Mouse (Mus musculus) CH12.LX (cell line): Measurements from ENCODE around the gene Cntn4. TPM values are rescaled to one million over a fixed set of nuclear protein-coding genes. Genes with fewer than 3 reads are reported as not detected.

Experiments used
- DNase-seq: peaks from one replicate; pipeline ENCODE4 v3.0.0-alpha.2; 2013; ENCODE audit errors: extremely low read depth
- H3K27ac ChIP-seq: 2 replicates; pipeline ENCODE4 v1.5.1; 2012; ENCODE audit warnings: low read depth, mild to moderate bottlenecking, control low read depth, moderate library complexity; ENCODE audit not compliant: insufficient read depth
- H3K27me3 ChIP-seq: replicated peaks from 2 replicates; pipeline ENCODE3; 2012; ENCODE audit warnings: inconsistent platforms
- H3K36me3 ChIP-seq, 2 experiments: replicated peaks in 1 of 2; 2 replicates each; pipeline versions ENCODE3 to v1.6.1; 2012; ENCODE audit warnings: inconsistent platforms in 1 of 2, low read length in 1 of 2, mild to moderate bottlenecking in 1 of 2, mixed read lengths in 1 of 2, moderate library complexity in 1 of 2; ENCODE audit not compliant: control insufficient read depth in 1 of 2, insufficient read depth in 1 of 2
- H3K4me1 ChIP-seq, 2 experiments: 2 replicates each; pipeline ENCODE4 v1.6.1; 2012; ENCODE audit warnings: inconsistent platforms in 1 of 2, moderate library complexity in 1 of 2; ENCODE audit not compliant: insufficient read depth in 2 of 2, control insufficient read depth in 1 of 2
- H3K4me2 ChIP-seq: 2 replicates; pipeline ENCODE4 v1.6.1; 2012; ENCODE audit warnings: low read depth, mild to moderate bottlenecking, control low read depth; ENCODE audit not compliant: poor library complexity, insufficient read depth, severe bottlenecking
- H3K4me3 ChIP-seq, 3 experiments: fragments of 150-350 bp in 1 of 3; sonication (generic) in 1 of 3; replicated peaks in 1 of 3; 2 replicates each; pipeline versions ENCODE3 to v1.5.1; 2011 to 2012; ENCODE audit warnings: low read depth in 2 of 3, low read length in 2 of 3, mild to moderate bottlenecking in 2 of 3, moderate library complexity in 2 of 3, control low read depth in 1 of 3, improper control_type of control experiment in 1 of 3, inconsistent platforms in 1 of 3, mixed read lengths in 1 of 3; ENCODE audit not compliant: poor library complexity in 1 of 3
- H3K79me2 ChIP-seq: replicated peaks from 2 replicates; pipeline ENCODE4 v1.6.1; 2012; ENCODE audit warnings: mild to moderate bottlenecking, moderate library complexity; ENCODE audit not compliant: control insufficient read depth, poor library complexity, insufficient read depth, severe bottlenecking; ENCODE audit errors: extremely low read depth
- H3K9ac ChIP-seq: 2 replicates; pipeline ENCODE4 v1.6.1; 2012; ENCODE audit warnings: low read depth, mild to moderate bottlenecking, control low read depth, moderate library complexity; ENCODE audit not compliant: insufficient read depth
- H3K9me3 ChIP-seq: replicated peaks from 2 replicates; pipeline ENCODE3; 2012; ENCODE audit warnings: low read length, inconsistent platforms, mixed read lengths
- ETS1 ChIP-seq: conservative IDR thresholded peaks from 2 replicates; pipeline ENCODE4 v1.6.1; 2012; ENCODE audit warnings: low read depth, mild to moderate bottlenecking, inconsistent platforms, low read length, improper control_type of control experiment, moderate library complexity
- IRF4 ChIP-seq: IDR thresholded peaks from 2 replicates; pipeline ENCODE4 v1.6.1; 2014; ENCODE audit warnings: low read depth, mild to moderate bottlenecking, inconsistent platforms, low read length, improper control_type of control experiment
- JUND ChIP-seq: conservative IDR thresholded peaks from 2 replicates; pipeline ENCODE4 v1.6.1; 2011; ENCODE audit warnings: low read depth, low read length, improper control_type of control experiment
- KAT2A ChIP-seq: IDR thresholded peaks from 2 replicates; pipeline ENCODE4 v1.6.1; 2012; ENCODE audit warnings: low read length, improper control_type of control experiment, inconsistent platforms; ENCODE audit not compliant: insufficient replicate concordance
- MAX ChIP-seq: IDR thresholded peaks from 2 replicates; pipeline ENCODE4 v1.6.1; 2011; ENCODE audit warnings: low read length, improper control_type of control experiment
- MAZ ChIP-seq: IDR thresholded peaks from 2 replicates; pipeline ENCODE4 v1.6.1; 2012; ENCODE audit warnings: low read depth, mild to moderate bottlenecking, inconsistent platforms, low read length, improper control_type of control experiment, moderate library complexity
- MXI1 ChIP-seq: IDR thresholded peaks from 2 replicates; pipeline ENCODE4 v1.6.1; 2011; ENCODE audit warnings: mild to moderate bottlenecking, low read depth, low read length, improper control_type of control experiment
- MYC ChIP-seq: IDR thresholded peaks from 2 replicates; pipeline ENCODE4 v1.6.1; 2011; ENCODE audit warnings: low read depth, mild to moderate bottlenecking, improper control_type of control experiment, low read length
- NELFE ChIP-seq: IDR thresholded peaks from 2 replicates; pipeline ENCODE4 v1.6.1; 2011; ENCODE audit warnings: low read depth, low read length, improper control_type of control experiment
- NRF1 ChIP-seq: IDR thresholded peaks from 2 replicates; pipeline ENCODE4 v1.6.1; 2014; ENCODE audit warnings: low read depth, mild to moderate bottlenecking, inconsistent platforms, low read length, improper control_type of control experiment, moderate library complexity
- POLR2A ChIP-seq: IDR thresholded peaks from 2 replicates; pipeline ENCODE4 v1.6.1; 2011; ENCODE audit warnings: low read depth, mild to moderate bottlenecking, improper control_type of control experiment, low read length
- RAD21 ChIP-seq: IDR thresholded peaks from 2 replicates; pipeline ENCODE4 v1.6.1; 2011; ENCODE audit warnings: low read depth, mild to moderate bottlenecking, low read length, improper control_type of control experiment, moderate library complexity
- RCOR1 ChIP-seq: conservative IDR thresholded peaks from 2 replicates; pipeline ENCODE4 v1.6.1; 2012; ENCODE audit warnings: low read depth, mild to moderate bottlenecking, inconsistent platforms, low read length, improper control_type of control experiment
- SMC3 ChIP-seq: IDR thresholded peaks from 2 replicates; pipeline ENCODE4 v1.6.1; 2011; ENCODE audit warnings: low read depth, low read length, improper control_type of control experiment
- UBTF ChIP-seq: IDR thresholded peaks from 2 replicates; pipeline ENCODE4 v1.6.1; 2012; ENCODE audit warnings: low read depth, mild to moderate bottlenecking, inconsistent platforms, low read length, improper control_type of control experiment, moderate library complexity
- USF2 ChIP-seq: conservative IDR thresholded peaks from 2 replicates; pipeline ENCODE4 v1.6.1; 2011; ENCODE audit warnings: low read depth, low read length, improper control_type of control experiment
- ZC3H11A ChIP-seq: IDR thresholded peaks from 2 replicates; pipeline ENCODE4 v1.6.1; 2012; ENCODE audit warnings: low read depth, mild to moderate bottlenecking, inconsistent platforms, low read length, improper control_type of control experiment
- ZKSCAN1 ChIP-seq: IDR thresholded peaks from 2 replicates; pipeline ENCODE4 v1.6.1; 2012; ENCODE audit warnings: low read depth, inconsistent platforms, low read length, improper control_type of control experiment, borderline replicate concordance
- ZNF384 ChIP-seq: IDR thresholded peaks from 2 replicates; pipeline ENCODE4 v1.6.1; 2012; ENCODE audit warnings: low read depth, low read length, improper control_type of control experiment, inconsistent platforms
- dilution Hi-C: fragments of 300-500 bp; cut with MboI; formaldehyde crosslinking; loops from 2 replicates; pipeline ENCODE4 v1.14.3; 2020; ENCODE audit warnings: low sequenced_read_pairs; ENCODE audit not compliant: extremely low pct_unique_long_range_greater_than_20kb, extremely low pct_ligation_motif_present
- in situ Hi-C: fragments of 300-500 bp; cut with MboI; formaldehyde crosslinking; loops from 3 replicates; pipeline ENCODE4 v1.14.3; 2019; ENCODE audit warnings: low sequenced_read_pairs, low pct_ligation_motif_present, low pct_unique_long_range_greater_than_20kb, mixed read lengths
- polyA plus RNA-seq: library from polyadenylated mRNA; unstranded; fragments of >175 nt; gene quantifications from 2 replicates; pipeline ENCODE4 v1.2.1, GENCODE M21; 2012; ENCODE audit warnings: low read depth; ENCODE audit not compliant: insufficient read length
- total RNA-seq, 2 experiments: library from RNA; depleted of rRNA; stranded (reverse); fragments of 300-350 nt in 1 of 2; fragments of >200 nt in 1 of 2; gene quantifications; 2 replicates each; pipeline ENCODE4 v1.2.3; 2012 to 2014

Cntn4 gene
- total and polyA plus RNA-seq, 3 experiments: 0.14 TPM; not detected in 2

DNA sequence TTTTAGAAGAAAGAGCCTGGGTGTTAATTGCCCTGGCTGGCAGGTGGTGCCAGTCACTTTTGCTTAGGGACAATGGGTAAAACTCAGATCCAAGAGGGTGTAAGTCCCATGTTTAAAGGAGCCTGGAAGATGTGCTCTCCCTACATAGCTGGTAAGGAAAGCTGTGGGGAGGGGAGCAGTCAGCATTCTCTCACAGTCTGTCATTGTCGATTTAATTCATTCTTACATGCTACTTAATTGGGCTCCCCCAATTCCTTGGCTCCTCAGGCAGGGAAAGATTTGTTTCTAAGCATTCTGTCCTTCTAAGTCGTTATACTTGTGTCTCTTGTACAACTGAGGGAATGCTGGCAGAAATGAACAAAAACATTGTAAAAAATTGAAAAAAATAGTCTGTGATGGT, 4.0 kb downstream of the Cntn4 start:
- dilution Hi-C loops (no loop called here), in situ Hi-C loops (no loop called here)
- DNase-seq: no peak
- H3K36me3 ChIP-seq: no peaks in the 10 kb centered on the region
- TF ChIP-seq NRF1: no peak
- TF ChIP-seq MAZ: no peak
- TF ChIP-seq RAD21: no peak
- TF ChIP-seq SMC3: no peak
- TF ChIP-seq KAT2A: no peak
- no peak overlapping the region for H3K4me2 ChIP-seq
- H3K4me3 ChIP-seq: no peak overlapping the region
- H3K9ac ChIP-seq: no peak overlapping the region
- H3K27me3 ChIP-seq: no peaks in the 10 kb centered on the region
- peaks cover 51% of the 10 kb centered on the region for H3K9me3 ChIP-seq
- no peak overlapping the region for H3K27ac ChIP-seq
- no peaks in the 10 kb centered on the region for H3K4me1 ChIP-seq
- no peaks in the 10 kb centered on the region for H3K79me2 ChIP-seq

DNA sequence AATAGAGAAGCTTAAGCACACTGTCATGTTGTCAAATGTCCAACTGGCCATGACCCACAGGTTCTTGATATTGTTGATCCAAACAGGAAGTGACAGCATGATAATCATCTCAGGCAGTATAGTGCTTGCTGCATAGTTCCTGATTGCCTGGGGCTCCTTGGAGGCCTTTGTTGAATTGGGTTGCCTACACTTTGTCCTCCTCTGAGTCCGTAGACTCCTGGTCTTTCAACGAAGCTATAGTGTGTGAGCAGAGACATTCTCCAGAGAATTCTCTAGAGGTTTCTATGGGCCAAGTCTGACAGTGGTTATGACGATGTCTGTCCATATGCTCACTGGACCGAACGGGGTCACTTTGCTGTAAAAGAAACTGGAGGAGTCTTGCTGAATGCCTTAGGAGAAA, 5.8 kb downstream of the Cntn4 start:
- H3K36me3 ChIP-seq: no peaks in the 10 kb centered on the region
- TF ChIP-seq ZC3H11A (no peak), POLR2A (no peak), SMC3 (no peak), ETS1 (no peak), MAX (no peak), RCOR1 (no peak)
- no peaks in the 10 kb centered on the region for H3K27me3 ChIP-seq
- H3K9ac ChIP-seq: no peak overlapping the region
- dilution Hi-C loops (no loop called here), in situ Hi-C loops (no loop called here)
- H3K4me3 ChIP-seq: no peak overlapping the region
- no peak overlapping the region for H3K27ac ChIP-seq
- no peaks in the 10 kb centered on the region for H3K4me1 ChIP-seq
- no peak overlapping the region for H3K4me2 ChIP-seq
- no peaks in the 10 kb centered on the region for H3K79me2 ChIP-seq
- peaks cover 42% of the 10 kb centered on the region for H3K9me3 ChIP-seq
- no peak for DNase-seq

- Histone ChIP-seq H3K9me3 (peaks cover 35% of the 10 kb centered on the region), H3K4me1 (no peaks in the 10 kb centered on the region), H3K27me3 (no peaks in the 10 kb centered on the region), H3K79me2 (no peaks in the 10 kb centered on the region), H3K27ac (no peak overlapping the region), H3K4me3 (no peak overlapping the region), H3K9ac (no peak overlapping the region)
- in situ Hi-C loops (no loop called here), dilution Hi-C loops (no loop called here)
- TF ChIP-seq RCOR1 (no peak), MXI1 (no peak), ZKSCAN1 (no peak), ETS1 (no peak), UBTF (no peak), NELFE (no peak), MYC (no peak), MAX (no peak), IRF4 (no peak), USF2 (no peak), SMC3 (no peak), ZNF384 (no peak), JUND (no peak), NRF1 (no peak)
- TF ChIP-seq, all 38 proteins: peak for 0
- Histone ChIP-seq H3K4me2 (no peak overlapping the region), H3K36me3 (no peaks in the 10 kb centered on the region)
- no peak for DNase-seq
Observed at GRCm38 (mm10) chr6:105684123-105684522, 6.7 kb downstream of the Cntn4 start.
